Mouse (Mus musculus) spleen, postnatal 36 days (tissue): Measurements from ENCODE around the gene Gps2.

ENCODE experiments used
- DNase-seq, 2 experiments: peaks; one replicate each; pipeline ENCODE4 v3.0.0; 2022; ENCODE audit warnings: low spot score in 2 of 2, mixed read lengths in 1 of 2

Gene Gps2

DNA sequence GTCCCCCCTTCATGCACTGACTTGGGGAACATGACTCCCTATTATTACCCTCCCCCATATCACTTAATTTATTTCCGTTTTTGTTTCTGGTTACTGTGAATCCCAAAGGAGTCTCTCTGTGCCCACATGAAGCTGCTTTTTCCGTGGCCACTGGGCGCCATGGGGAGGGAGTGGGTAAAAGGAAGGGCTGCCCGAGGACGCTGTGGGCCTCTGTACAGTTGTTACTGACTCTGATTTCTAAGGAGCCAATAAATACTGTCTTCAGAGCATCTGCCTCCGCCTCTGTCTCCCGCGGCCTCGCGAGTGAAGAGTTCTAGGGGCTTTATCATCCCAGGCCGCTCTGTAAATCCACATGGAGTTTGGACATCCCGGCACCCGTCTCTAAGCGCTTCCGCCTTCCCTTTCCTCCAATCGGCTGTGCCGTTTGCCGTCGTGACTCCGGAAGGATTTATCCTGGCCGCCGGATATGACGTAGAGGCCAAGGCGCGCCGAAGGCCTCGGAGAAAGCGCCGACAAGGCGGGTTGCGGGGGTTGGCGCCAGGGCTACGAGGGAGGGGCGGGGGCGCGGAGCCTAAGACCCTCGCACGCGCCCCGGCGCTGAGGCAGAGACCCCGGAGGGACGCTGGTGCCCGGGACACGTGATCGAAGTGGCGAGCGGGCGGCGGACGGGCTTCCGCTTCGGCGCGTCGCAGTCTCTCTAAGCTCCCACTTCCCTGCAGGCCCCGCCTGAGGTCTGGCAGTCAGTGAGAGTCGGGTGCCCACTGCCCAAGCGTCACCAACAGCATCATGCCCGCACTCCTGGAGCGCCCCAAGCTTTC, at the start of gene Gps2:
Gene Gps2, plus strand, starts transcription at position 335 of the 818 bp plus-strand sequence.
- peak; percentile 90 to 91 for DNase-seq

DNA sequence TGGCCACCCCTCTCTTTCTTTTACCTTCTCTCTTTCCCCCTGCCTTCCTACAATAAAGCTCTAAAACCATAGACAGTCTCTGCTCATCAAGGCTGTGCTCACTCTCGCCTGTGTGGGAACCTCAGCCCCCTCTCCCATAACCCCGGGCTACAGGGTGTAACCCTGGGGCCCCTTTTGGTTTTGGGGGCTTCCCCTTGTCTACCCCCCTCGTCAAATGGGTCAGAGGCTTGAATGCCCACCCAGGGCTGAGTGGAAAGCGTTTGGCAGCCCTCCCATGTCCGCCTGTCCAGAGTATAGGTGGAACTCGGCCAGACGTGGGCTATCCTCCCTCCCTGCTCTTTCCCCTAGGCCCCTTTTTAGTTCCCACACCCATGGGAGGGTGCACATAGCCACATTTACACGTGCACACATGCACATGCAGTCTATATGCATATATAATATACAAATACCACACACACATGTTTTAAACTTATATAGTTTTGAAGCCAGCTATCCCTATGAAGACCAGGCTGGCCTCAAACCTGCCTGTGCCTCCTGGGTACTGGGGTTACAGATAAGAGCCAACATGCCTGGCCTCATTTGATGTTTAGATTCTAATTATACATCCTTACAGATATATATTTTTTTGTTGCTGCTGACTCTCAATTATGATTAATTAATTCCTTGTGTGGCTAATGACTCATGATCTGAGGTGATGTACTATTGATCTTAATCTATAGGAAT, 49.4 kb upstream of the Gps2 start:
- DNase-seq = no peak

DNA sequence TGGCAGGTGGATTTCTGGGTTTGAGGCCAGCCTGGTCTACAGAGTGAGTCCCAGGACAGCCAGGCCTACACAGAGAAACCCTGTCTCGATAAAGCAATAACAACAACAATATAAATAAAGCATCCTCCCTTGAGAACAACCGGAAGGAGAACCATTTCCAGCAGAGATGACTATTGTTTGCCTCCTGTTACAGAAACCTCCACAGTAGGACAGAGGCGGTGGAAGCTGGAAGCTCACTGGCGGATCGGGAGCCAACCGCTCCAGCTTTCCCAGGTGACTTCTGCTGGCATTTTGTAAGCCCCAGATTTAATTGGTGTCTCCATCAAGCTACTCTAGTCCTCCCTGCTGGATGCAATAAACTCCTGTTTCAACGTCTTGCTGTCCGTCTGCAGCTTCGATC, 48.1 kb upstream of the Gps2 start:
- no peak for DNase-seq

DNA sequence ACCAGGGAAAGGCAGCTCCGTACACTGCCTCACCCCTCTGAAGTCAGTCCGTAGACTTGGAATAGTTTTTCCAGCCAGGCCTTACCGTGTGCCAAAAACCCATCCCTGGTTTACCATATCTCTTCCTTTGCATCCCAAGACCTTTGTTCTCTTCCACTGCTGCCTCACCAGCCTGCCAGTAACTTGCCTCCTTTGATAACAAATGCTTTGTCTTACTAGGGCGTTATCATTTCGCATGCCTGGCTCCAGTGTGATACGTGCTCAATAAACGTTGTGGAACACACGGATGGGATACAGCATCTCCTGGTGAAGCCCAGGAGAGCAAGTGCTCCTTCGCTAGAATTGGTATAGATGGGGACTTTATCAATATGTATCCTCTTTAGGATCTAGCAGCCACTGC, 46.4 kb upstream of the Gps2 start:
- no peak for DNase-seq

DNA sequence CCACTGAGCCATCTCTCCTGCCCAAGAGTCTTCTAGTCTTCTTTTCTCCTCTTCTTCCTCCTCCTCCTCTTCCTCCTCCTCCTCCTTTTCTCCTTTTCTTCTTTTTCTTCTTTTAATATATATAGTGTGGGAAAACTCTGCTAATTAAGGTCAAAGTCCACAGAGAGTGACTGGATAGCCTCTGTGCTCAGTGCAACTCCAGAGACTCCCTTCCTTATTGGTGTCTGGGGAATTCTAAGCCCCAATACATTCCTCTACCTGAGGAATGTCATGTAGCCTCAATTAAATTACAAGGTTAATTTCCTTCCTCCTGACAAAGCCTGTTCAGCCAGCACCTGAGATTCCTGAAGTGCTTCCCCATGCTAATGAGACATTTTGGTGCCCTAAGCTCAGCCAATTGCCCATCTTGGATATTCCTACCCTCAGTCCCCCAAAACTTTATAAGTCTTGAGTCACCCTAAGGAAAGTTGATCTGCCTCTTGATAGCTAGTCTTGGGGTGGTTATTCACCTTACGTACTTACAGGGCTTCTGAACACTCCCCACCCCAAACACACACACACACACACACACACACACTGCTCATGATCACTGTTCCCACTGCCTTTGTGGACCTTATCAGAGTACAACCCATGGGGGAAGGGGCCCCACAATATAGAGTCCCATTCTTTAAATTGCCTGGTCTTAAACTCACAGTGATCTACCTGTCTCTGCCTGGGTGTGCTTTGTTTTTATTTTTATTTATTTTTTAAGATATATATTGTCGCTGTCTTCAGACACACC, 43.2 kb upstream of the Gps2 start:
- no peak for DNase-seq

DNA sequence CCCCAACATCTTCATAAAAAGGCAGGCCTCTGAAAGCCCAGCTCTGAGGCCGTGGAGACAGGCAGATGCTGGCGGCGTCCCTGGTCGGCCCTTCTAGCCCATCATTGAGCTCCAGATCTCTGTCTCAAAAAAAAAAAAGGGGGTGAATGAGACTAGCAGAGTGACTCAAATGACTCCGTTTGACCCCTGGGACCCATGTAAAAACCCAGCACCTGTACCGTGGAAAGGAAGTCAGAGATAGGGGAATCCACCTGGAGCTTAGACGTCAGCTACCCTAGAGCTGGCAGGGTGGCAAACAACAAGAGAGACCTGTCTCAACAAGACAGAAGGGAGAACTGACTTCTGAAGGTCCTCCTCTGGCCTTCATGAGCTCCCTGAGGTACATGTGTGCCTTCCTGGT, 41.9 kb upstream of the Gps2 start:
- no peak for DNase-seq

DNA sequence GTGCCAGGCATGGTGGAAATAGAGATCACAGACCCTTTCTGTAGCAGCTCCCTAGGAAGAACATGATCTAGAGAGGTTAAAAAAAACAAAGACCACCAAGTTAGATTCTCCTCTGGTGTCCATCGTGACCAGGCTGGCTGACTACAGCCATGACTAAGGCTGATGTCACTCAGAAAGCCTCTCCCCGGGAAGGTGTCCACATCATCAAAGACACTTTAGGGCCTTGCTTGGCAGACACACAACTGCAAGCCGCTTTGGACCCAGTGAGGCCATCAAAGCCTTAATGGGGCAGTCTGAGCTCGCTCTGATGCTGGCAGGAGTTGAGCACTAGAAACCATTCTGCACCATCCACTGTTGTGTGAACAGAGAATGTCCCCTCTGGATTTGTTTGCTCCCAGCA, 41.2 kb upstream of the Gps2 start:
- no peak for DNase-seq

DNA sequence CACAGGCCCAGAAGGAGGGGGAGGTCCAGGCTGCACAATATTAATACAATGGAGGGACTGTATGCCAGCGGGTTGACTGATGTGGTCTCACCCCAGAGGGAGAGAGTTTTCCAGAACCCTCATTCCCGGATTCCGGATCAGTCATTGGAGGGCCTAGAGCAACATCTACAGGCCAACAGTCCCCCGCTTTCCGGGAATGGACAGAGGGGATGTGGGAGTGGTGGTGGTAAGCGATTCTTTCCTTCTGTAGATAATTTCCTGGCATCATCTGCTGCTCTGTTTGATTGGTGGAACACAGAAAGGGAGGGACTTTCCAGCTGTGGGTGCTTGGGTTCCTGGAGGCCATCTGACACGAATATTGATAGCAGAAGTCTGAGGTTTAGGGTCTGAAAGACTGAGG, 37.5 kb upstream of the Gps2 start:
- peak in 1 of 2 experiments; percentile 39 for DNase-seq

DNA sequence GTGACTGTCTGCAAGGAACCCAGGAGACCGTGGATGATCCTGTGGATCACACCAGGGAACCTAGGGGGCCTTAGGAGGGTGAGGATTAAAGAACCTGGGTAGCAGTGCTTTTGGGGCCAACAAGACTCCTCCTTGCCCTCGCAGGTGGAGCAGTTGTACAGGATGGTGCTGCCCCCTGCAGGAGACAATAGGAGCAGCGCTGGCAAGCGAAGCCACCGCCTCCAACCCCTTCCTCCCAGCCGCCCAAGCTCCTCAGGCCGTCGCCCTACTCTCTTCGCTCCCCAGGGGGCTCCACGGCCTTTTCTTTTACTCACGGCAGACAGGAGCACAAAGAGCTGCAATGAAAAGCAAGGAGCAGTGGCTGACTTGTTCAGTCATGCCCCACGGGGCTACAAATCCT, 36.8 kb upstream of the Gps2 start:
- DNase-seq = peak; percentile 80 to 83

DNA sequence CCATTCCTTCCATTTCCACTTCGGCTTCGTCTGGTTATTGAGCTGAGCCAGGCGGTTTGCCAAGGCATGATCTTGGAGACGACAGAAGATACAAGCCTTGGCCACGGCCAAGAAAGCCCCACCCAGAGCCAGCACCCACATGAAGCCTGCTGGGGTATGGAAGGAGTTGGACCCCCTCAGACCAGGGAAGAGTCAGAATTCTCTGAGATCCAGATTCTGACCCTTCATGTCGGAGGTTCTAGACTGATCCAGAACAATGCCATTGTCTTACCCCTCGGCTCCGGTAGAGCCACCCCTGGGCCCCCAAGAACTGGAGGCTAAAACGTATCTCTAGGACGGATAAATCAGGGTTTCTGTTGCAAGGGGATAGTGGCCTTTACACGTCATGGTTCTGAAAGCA, 35.8 kb upstream of the Gps2 start, which contains the start of gene Tmem95:
Gene Tmem95, minus strand, starts transcription at position 141 of the 400 bp plus-strand sequence.
- no peak for DNase-seq

DNA sequence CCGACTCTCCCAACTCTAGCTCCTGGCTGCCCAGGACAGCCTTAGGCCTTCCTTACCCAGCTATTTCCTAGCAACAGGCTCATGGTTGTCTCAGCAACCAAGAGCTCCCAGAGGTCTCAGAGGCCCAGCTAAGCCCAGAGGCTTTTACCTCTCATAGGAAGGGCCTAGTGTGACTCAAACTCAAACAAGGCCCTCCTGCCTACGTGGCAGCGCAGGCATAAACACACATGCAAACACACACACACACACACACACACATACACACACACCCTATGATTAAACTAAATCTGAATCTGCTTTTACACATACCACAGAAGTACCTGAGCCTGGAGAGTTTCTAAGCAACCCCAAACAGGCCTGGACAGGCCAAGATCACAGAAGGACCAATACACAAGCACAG, 35.3 kb upstream of the Gps2 start:
- DNase-seq = no peak

DNA sequence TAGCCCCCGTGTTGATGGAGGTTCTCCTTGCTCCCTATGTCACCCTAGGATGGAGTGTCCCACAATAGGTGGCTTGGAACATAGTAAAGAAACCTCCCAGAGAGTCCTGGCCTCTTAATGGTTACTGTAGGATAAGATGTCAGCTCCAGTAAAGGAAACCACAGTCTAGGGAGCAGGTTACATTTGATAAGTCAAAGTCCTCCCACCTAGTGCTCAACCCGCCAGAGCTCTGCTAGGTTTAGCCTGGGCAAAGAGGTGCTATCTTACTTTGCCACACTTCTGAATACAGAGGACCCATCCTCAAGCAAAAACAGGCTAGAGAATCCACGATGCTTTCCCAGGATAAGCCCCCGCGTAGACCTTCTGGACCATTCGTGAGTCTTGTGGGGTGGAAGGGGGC, 34.7 kb upstream of the Gps2 start:
- no peak for DNase-seq

DNA sequence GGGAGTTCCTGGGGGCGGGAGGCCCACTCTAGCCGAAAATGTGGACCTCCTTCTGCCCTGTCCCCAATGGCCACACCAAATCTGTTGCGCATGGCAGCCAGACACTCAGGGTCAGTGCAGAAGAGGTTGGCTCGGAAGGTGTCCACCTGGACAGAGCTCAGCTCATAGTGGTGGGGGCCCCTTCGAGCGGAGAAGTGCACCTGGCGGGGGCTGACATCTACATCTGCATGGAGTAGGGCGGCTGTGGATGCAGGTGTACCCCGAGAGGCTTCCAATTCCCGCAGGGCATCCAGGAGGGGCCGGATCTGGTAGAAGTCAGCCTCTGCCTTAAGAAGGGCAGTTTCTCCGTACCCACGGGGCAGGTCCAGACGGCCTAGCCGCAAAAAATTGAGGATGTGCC, 34.0 kb upstream of the Gps2 start:
- DNase-seq = no peak

DNA sequence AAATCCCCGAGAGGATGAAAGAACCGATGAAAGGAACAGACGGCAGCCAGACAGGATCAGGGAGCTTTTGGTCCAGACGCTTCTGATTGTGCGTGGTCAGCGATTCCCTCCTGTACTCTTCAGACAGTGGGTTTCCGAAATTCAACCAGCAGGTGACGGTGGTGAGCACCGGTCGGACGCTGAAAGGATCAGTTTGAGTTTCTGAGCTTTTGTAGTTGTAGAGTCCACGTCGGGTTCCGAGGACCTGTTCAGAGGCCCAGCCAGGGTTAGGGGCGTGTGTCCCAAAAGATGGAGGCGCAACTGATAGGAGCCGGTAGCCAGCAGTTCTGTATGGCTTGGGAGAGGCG, 33.2 kb upstream of the Gps2 start:
- peak; percentile 74 to 81 for DNase-seq

DNA sequence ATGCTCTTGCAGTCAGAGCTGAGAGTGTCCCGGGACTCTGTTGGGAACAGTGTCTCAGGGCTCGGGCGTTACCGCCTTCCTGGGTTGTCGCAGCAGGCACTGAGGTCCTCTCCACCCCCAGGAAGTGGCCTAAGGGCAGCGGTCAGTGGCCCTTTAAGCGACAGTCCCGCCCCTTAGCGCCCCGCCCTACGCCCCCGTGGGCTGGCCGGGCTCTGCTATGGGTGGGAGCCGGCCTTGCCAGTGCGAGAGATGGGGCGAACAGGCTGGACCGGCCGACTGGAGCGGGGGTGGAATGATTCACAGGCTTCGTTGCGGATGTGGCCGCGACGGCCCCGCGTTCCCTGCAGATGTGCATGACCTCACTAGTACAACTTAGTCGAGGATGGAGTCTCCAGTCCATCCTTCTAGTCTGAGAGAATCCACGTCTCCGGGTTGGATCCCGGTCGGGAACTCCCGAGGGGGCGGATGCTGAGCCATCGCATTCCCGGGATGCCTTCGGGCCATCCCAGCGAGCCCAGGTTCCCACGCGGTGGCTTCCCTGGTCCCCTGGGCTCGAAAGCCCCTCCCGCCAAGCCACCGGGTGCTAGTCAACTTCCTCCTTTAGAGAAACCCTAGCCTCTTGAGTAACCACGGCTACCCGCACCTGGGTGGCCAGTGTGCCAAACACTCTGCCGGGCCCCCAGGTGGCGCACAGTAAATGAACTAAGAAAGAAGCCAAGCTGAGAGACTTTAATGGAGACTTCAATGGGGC, 32.7 kb upstream of the Gps2 start, which contains the start of gene Kctd11:
Gene Kctd11, minus strand, starts transcription at position 554 of the 751 bp plus-strand sequence.
- DNase-seq = peak; percentile 90 to 93

DNA sequence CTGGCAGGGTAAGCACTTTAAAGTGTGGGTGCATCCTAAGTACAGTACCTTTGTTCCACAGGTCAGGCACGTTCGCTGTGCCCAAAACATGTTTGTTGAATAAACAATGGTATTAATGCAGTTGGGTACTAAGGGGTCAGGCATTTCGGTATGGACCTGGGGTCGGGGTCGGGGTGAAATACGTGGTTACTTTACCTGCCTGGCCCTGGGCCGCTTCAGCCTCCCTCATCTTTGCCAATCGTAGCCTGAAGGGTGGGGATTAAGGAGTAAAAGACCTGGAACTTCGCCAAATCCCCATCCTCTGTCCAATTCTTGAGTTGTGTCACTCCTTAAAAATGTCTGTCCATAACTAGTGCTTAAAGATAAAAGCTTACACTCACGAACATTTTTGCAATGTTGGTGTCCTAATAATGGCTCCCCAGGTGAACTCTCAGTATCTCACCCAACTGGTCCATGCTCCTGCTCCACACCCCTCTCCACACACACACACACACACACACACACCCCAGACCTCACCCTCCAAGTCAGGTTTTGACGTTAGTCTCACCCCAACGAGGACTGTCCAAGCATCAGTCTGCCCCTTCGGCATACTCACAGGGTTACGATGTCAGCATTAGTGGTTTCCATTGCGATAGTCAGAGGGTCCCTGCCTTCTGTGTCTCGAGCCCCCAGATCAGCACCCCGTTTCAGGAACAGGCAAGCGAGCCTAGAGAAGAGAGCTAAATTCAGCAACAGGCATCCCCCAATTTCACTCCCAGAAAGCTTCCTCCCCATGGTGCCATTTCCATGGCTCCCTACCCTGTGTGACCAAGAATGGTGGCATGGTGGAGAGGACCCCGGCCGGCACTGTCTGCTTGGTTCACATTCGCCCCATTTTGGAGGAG, 31.7 kb upstream of the Gps2 start:
- no peak for DNase-seq

DNA sequence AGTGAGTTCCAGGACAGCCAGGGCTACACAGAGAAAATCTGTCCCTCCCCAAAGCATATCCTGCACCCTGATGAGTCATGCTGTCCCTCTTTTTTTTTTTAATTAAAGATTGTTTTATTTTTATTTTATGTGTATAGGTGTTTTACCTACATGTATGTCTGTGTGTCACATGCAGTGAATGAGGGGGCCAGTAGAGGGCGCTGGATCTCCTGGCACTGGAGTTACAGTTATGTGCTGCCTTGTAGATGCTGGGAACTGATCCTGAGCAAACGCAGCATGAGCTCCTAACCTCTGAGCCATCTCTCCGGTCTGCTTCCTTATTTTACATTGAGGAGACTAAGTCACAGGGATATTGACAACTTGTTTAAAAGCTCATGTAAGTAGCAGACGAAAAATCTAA, 30.6 kb upstream of the Gps2 start:
- peak in 1 of 2 experiments; percentile 63 for DNase-seq

DNA sequence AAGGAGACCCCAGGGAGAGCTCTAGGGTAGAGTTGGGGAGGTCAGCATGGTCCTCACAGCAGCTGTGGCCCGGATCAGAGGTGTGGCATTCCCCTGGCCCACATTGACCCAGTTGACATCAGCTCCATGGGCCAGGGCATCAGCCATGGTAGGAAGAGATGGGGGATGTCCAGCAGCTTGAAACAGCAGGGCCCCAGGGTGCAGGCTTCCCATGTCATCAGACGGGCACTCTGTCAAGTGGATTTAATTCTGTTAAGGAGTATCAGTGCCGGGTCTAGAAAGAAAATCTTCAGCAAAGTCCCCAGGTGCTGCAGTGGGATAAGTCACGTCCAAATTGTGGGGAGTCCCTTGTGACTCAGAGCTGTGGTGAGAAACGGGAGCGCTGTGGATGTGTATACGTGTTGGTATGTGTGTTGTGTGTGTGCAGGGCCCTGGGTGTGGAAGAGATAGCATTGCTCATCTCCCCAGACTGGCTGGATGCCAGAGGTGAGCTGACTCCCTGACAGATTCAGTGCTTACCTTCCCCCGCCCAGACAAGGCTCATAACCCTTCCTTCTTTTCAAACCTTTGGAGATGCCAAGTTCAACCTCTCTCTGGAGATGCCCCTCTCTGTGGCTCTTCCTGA, 30.0 kb upstream of the Gps2 start:
- no peak for DNase-seq

DNA sequence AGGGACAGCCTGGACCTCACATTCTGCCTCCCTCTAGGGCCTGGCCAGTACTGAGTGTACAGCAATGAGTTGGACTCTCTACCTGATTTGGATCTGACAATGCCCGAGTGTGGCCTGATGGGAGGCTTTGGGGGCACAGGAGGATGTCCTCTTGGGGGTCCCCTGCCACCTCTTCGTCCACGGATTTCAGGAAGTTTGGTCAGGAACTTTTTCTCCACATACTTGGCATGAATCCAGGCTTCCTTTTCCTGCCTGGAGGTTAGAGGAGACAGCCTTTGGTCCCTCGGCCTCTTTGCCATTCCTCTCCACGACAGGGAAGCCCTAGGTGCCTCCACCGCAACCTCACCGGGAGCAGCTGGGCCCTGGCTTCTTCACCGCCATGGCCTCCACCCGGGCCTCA, 29.4 kb upstream of the Gps2 start:
- no peak for DNase-seq

DNA sequence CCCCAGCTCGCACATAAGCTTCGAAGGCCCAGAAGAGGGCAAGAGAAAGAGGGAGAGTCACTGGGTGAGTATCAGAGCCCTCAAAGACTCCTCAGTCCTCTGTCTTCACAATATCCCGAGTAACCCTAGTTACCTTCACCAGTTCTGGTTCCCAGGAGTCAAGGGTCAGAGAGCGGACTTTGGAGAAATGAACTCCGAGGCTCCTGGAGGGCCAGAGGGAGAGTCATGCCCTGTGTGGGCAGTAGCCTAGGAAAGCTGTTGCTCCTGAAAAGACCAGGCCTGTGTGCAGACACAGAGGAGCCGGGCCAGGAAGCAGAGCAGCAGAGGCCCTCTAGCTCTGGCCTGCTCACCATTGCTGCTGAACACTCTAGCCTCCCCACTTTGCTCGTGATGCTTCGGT, 29.0 kb upstream of the Gps2 start:
- no peak for DNase-seq
